8 mouse cellular contexts compared by ENCODE assay signal in the genomic region with DNA sequence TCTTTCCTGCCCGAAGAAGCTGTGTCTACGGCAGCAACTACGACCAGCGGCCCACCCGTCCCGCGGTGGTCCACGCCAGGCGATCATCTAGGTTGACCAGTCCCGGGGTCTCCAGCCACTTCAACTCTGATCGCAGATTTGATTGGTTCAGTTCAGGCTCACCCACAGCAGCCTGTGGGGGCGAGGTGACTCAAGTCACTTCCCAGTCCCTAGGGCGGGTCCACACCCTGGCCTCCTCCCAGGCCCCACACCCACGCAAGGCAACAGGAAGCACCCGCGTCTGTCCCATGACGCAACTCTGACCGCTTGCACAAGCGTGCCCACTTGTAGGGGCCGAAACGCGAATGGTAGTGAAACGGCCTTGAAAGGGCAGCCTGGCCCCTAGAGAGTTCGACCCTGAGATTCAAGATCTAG. TPM values are rescaled to one million over a fixed set of nuclear protein-coding genes. Genes with fewer than 3 reads are reported as not detected.
A peak's percentile ranks its signal among the peaks of the same experiment; 100 is the strongest.
DNase-seq lines count a peak whose midpoint lies in the region; ATAC-seq and TF ChIP-seq lines count a peak whose summit lies in the region.

No protein-coding gene starts in this region.

- peak overlapping the region; percentile 94 for H3K9ac ChIP-seq in embryonic facial prominence, embryonic 13.5 days
- H3K9ac ChIP-seq in neural tube, embryonic 13.5 days = peak overlapping the region; percentile 84

- DNase-seq in CD4-positive, CD25-positive, alpha-beta regulatory T cell, adult 2 months (ENCODE audit: low read depth, low spot score) = peak; percentile 85
- peak; percentile 94 for DNase-seq in adrenal gland, postnatal 10 days
- peak; percentile 95 for DNase-seq in heart, embryonic 10.5 days (ENCODE audit: low spot score)
- peak; percentile 88 for DNase-seq in kidney, adult 9 months
- peak; percentile 95 for DNase-seq in lung, adult 2 months
- peak; percentile 54 for DNase-seq in thymus, postnatal 0 days (ENCODE audit: low spot score)

- peak overlapping the region; percentile 85 for H3K4me3 ChIP-seq in embryonic facial prominence, embryonic 13.5 days
- H3K4me3 ChIP-seq in heart, embryonic 10.5 days = peak overlapping the region; percentile 92
- H3K4me3 ChIP-seq in lung, adult 2 months (replicated peaks; ENCODE audit: extremely low read depth, low read depth, low read length) = peak overlapping the region; percentile 98
- H3K4me3 ChIP-seq in neural tube, embryonic 13.5 days = peak overlapping the region; percentile 82

- H3K27ac ChIP-seq in embryonic facial prominence, embryonic 13.5 days = peak overlapping the region; percentile 96
- H3K27ac ChIP-seq in heart, embryonic 10.5 days = peak overlapping the region; percentile 97
- peak overlapping the region; percentile 94 for H3K27ac ChIP-seq in neural tube, embryonic 13.5 days (replicated peaks)

- no peak for ATAC-seq in embryonic facial prominence, embryonic 13.5 days (ENCODE audit: insufficient number of reproducible peaks, insufficient read depth, low FRiP score, low TSS enrichment, low read depth)
- ATAC-seq in neural tube, embryonic 13.5 days (ENCODE audit: low read depth) = no peak

- H3K27me3 ChIP-seq in embryonic facial prominence, embryonic 13.5 days = no peaks in the 10 kb centered on the region
- H3K27me3 ChIP-seq in heart, embryonic 10.5 days (ENCODE audit: insufficient read depth, poor library complexity, severe bottlenecking) = no peaks in the 10 kb centered on the region
- H3K27me3 ChIP-seq in neural tube, embryonic 13.5 days = no peaks in the 10 kb centered on the region

- H3K4me1 ChIP-seq in embryonic facial prominence, embryonic 13.5 days = peaks cover 58% of the 10 kb centered on the region
- H3K4me1 ChIP-seq in heart, embryonic 10.5 days = peaks cover 53% of the 10 kb centered on the region
- H3K4me1 ChIP-seq in lung, adult 2 months (ENCODE audit: control insufficient read depth, insufficient read depth, low read length) = peaks cover 13% of the 10 kb centered on the region
- H3K4me1 ChIP-seq in neural tube, embryonic 13.5 days (replicated peaks) = peaks cover 73% of the 10 kb centered on the region

- no peak for TF ChIP-seq CTCF in lung, adult 2 months (IDR thresholded peaks at IDR 0.05; ENCODE audit: insufficient read depth, low read length)

- WGBS in embryonic facial prominence, embryonic 13.5 days = 0% methylated on average over 24 of the region's 24 CpGs
- under 1% methylated on average over 24 of the region's 24 CpGs for WGBS in heart, embryonic 10.5 days
- under 1% methylated on average over 24 of the region's 24 CpGs for whole genome bisulfite sequencing in lung, adult 2 months
- WGBS in neural tube, embryonic 13.5 days = under 1% methylated on average over 24 of the region's 24 CpGs

- no peaks in the 10 kb centered on the region for H3K9me3 ChIP-seq in embryonic facial prominence, embryonic 13.5 days
- no peaks in the 10 kb centered on the region for H3K9me3 ChIP-seq in heart, embryonic 10.5 days
- no peaks in the 10 kb centered on the region for H3K9me3 ChIP-seq in neural tube, embryonic 13.5 days

- peak overlapping the region; percentile 87 for H3K4me2 ChIP-seq in embryonic facial prominence, embryonic 13.5 days
- H3K4me2 ChIP-seq in neural tube, embryonic 13.5 days = peak overlapping the region; percentile 87

- peak; percentile 93 for TF ChIP-seq POLR2A in lung, adult 2 months (IDR thresholded peaks at IDR 0.05; ENCODE audit: borderline replicate concordance, extremely low read depth, low read depth, low read length)

- H3K36me3 ChIP-seq in embryonic facial prominence, embryonic 13.5 days = no peaks in the 10 kb centered on the region
- H3K36me3 ChIP-seq in heart, embryonic 10.5 days = no peaks in the 10 kb centered on the region
- H3K36me3 ChIP-seq in neural tube, embryonic 13.5 days = no peaks in the 10 kb centered on the region

RNA-seq across cellular contexts. Expression of gene Ier2, which starts 1.2 kb away (rescaled TPM):
- 10 to 100 TPM; 33.3 to 63.4 TPM for total RNA-seq in adrenal gland, postnatal 10 days (2021)
- polyA plus RNA-seq in embryonic facial prominence, embryonic 13.5 days (2015; fragmentation: Nextera tagmentation; extraction: Ambion mirVana) = 64.3 and 67.6 TPM in 2 replicates
- 71.6 and 103 TPM in 2 replicates for polyA plus RNA-seq in heart, embryonic 10.5 days (2016; fragmentation: Nextera tagmentation; extraction: Ambion mirVana)
- 34.6 and 47.1 TPM in 2 replicates for polyA plus RNA-seq in lung, adult 2 months (2012; rRNA removed)
- polyA plus RNA-seq in neural tube, embryonic 13.5 days (2015; fragmentation: Nextera tagmentation; extraction: Ambion mirVana) = 32.5 and 37.7 TPM in 2 replicates
- polyA plus RNA-seq in thymus, postnatal 0 days (2015; fragmentation: Nextera tagmentation; extraction: Ambion mirVana) = 76.9 and 86.0 TPM in 2 replicates

RNA-seq across cellular contexts. Expression of gene Trmt1, which starts 24.6 kb away (rescaled TPM):
- total RNA-seq in adrenal gland, postnatal 10 days (2021) = 10 to 100 TPM; 63.4 to 82.8 TPM
- polyA plus RNA-seq in embryonic facial prominence, embryonic 13.5 days (2015; fragmentation: Nextera tagmentation; extraction: Ambion mirVana) = 71.3 and 78.6 TPM in 2 replicates
- 59.8 and 64.6 TPM in 2 replicates for polyA plus RNA-seq in heart, embryonic 10.5 days (2016; fragmentation: Nextera tagmentation; extraction: Ambion mirVana)
- polyA plus RNA-seq in lung, adult 2 months (2012; rRNA removed) = 87.5 and 99.1 TPM in 2 replicates
- 53.6 and 55.5 TPM in 2 replicates for polyA plus RNA-seq in neural tube, embryonic 13.5 days (2015; fragmentation: Nextera tagmentation; extraction: Ambion mirVana)
- 50.0 and 51.5 TPM in 2 replicates for polyA plus RNA-seq in thymus, postnatal 0 days (2015; fragmentation: Nextera tagmentation; extraction: Ambion mirVana)

RNA-seq across cellular contexts. Expression of gene Nacc1, which starts 26.2 kb away (rescaled TPM):
- 10 to 100 TPM; 59.1 to 62.9 TPM for total RNA-seq in adrenal gland, postnatal 10 days (2021)
- 16.3 and 16.6 TPM in 2 replicates for polyA plus RNA-seq in embryonic facial prominence, embryonic 13.5 days (2015; fragmentation: Nextera tagmentation; extraction: Ambion mirVana)
- polyA plus RNA-seq in heart, embryonic 10.5 days (2016; fragmentation: Nextera tagmentation; extraction: Ambion mirVana) = 22.2 and 25.0 TPM in 2 replicates
- polyA plus RNA-seq in lung, adult 2 months (2012; rRNA removed) = 72.5 and 81.8 TPM in 2 replicates
- 14.1 and 15.1 TPM in 2 replicates for polyA plus RNA-seq in neural tube, embryonic 13.5 days (2015; fragmentation: Nextera tagmentation; extraction: Ambion mirVana)
- polyA plus RNA-seq in thymus, postnatal 0 days (2015; fragmentation: Nextera tagmentation; extraction: Ambion mirVana) = 12.1 TPM in 2 replicates

RNA-seq across cellular contexts. Expression of gene Lyl1, which starts 39.8 kb away (rescaled TPM):
- 1 to 10 TPM; 7.8 to 8.5 TPM for total RNA-seq in adrenal gland, postnatal 10 days (2021)
- polyA plus RNA-seq in embryonic facial prominence, embryonic 13.5 days (2015; fragmentation: Nextera tagmentation; extraction: Ambion mirVana) = 4.8 and 4.9 TPM in 2 replicates
- polyA plus RNA-seq in heart, embryonic 10.5 days (2016; fragmentation: Nextera tagmentation; extraction: Ambion mirVana) = 18.5 and 19.3 TPM in 2 replicates
- polyA plus RNA-seq in lung, adult 2 months (2012; rRNA removed) = 20.2 and 21.9 TPM in 2 replicates
- 2.8 and 3.6 TPM in 2 replicates for polyA plus RNA-seq in neural tube, embryonic 13.5 days (2015; fragmentation: Nextera tagmentation; extraction: Ambion mirVana)
- 8.1 and 8.8 TPM in 2 replicates for polyA plus RNA-seq in thymus, postnatal 0 days (2015; fragmentation: Nextera tagmentation; extraction: Ambion mirVana)
